Mouse (Mus musculus) forebrain, postnatal 0 days (tissue): Measurements from ENCODE around the gene Nfam1. TPM values are rescaled to one million over a fixed set of nuclear protein-coding genes. Genes with fewer than 3 reads are reported as not detected.

Experiments used
- ATAC-seq: fragments of 200-750 bp; cut with Nextera tagmentation; 2 replicates; pipeline ENCODE4 v1.8.0; 2017; ENCODE audit warnings: mild to moderate bottlenecking, moderate library complexity
- DNase-seq: peaks from one replicate; pipeline ENCODE4 v3.0.0-alpha.2; 2015
- H3K27ac ChIP-seq: fragments of 300-500 bp; sonication (generic); 2 replicates; pipeline ENCODE4 v1.5.1; 2014; ENCODE audit warnings: low read depth, mild to moderate bottlenecking, antibody characterized with exemption, low read length, moderate library complexity, mixed read lengths
- H3K27me3 ChIP-seq: fragments of 300-500 bp; sonication (generic); 2 replicates; pipeline ENCODE4 v1.6.1; 2014; ENCODE audit warnings: mild to moderate bottlenecking, low read length, mixed read lengths; ENCODE audit not compliant: insufficient read depth
- H3K36me3 ChIP-seq: fragments of 300-500 bp; sonication (generic); 2 replicates; pipeline ENCODE4 v1.6.1; 2014; ENCODE audit warnings: mild to moderate bottlenecking, moderate library complexity; ENCODE audit not compliant: insufficient read depth
- H3K4me1 ChIP-seq: fragments of 300-500 bp; sonication (generic); 2 replicates; pipeline ENCODE4 v1.6.1; 2014; ENCODE audit warnings: antibody characterized with exemption; ENCODE audit not compliant: insufficient read depth
- H3K4me2 ChIP-seq: fragments of 300-500 bp; sonication (generic); 2 replicates; pipeline ENCODE4 v1.6.1; 2014; ENCODE audit warnings: low read depth, mild to moderate bottlenecking, moderate library complexity
- H3K4me3 ChIP-seq: fragments of 300-500 bp; sonication (generic); 2 replicates; pipeline ENCODE4 v1.5.1; 2014; ENCODE audit warnings: low read depth, low read length, mixed read lengths
- H3K9ac ChIP-seq: fragments of 300-500 bp; sonication (generic); 2 replicates; pipeline ENCODE4 v1.6.1; 2014; ENCODE audit warnings: mild to moderate bottlenecking
- H3K9me3 ChIP-seq: fragments of 300-500 bp; sonication (generic); 2 replicates; pipeline ENCODE4 v1.6.1; 2016; ENCODE audit warnings: low read length
- CTCF ChIP-seq: sonication (generic); IDR thresholded peaks from 2 replicates; pipeline ENCODE4 v1.5.1; 2016; ENCODE audit warnings: antibody characterized with exemption, control low read depth, low read depth
- WGBS: fragments of 180-500 bp; shearing (Covaris S2); extraction: QIAGEN DNeasy Blood & Tissue Kit; methylation state at CpG from one replicate; pipeline ENCODE4 v1.1.7; 2014; 5-methylcytosine and 5-hydroxymethylcytosine counted together
- microRNA-seq, 2 experiments: library from miRNA; unstranded; fragments of <30 nt; microRNA quantifications; one replicate each; pipeline ENCODE4; 2016
- polyA plus RNA-seq: library from polyadenylated mRNA; unstranded; fragments of >200 nt; fragmentation: Nextera tagmentation; extraction: Ambion mirVana; gene quantifications from 2 replicates; pipeline ENCODE4 v1.2.1, GENCODE M21; 2015
- total RNA-seq: library from RNA; depleted of rRNA; stranded (reverse); fragments of >200 nt; gene quantifications from 2 replicates; pipeline ENCODE4 v1.2.3, GENCODE M21; 2014; rRNA removed

Gene Nfam1
- total and polyA plus RNA-seq, 2 experiments from 2014 or later, result 1.8 to 2.9 TPM

DNA sequence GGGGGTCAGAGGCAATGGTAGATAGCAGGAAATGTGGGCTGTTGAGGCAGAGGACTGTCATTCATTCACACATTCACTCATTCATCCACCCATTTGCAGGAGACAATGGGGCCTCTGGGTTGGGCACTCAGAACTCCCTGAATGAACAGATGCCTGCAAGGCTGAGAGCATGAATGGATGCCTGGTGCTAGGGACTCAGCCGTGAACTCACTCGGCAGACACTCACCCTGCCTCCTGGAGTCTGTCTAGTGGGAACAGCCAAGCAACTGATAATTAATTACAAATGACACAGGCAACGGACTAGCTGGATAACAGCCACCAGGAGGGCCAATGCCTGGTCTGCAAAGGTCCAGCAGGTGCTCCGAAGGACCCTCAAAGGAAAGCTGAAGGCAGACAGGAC lies 80.0 kb downstream of the Nfam1 start:
- no peak for ATAC-seq

DNA sequence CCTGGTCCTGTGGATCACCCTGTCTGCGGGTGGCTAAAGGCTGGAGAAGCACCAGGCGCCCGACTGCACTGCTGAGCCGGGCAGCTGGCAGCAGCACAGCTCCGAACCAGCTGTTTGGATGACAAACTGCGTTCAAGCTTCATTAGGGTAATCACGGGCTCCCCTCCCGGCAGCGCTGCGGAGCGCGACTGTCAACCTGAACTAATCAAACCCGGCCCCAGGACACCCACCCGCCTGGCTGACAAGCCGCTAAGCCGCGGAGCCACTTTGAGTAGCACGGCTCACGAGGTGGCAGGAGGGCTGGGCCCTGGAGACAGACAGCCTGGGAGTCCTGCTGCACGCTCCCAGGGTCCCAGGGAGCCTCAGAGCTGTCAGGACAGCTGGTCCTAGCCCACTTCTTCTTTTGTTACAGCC lies 80.8 kb downstream of the Nfam1 start:
- DNase-seq, result peak; percentile 71
- Histone ChIP-seq H3K9ac (no peak overlapping the region), H3K27me3 (no peaks in the 10 kb centered on the region), H3K4me1 (peaks cover 11% of the 10 kb centered on the region; the same call in 1 of the 2 replicates), H3K4me2 (peak overlapping the region; percentile 8; the same call in 1 of the 2 replicates), H3K9me3 (no peaks in the 10 kb centered on the region), H3K36me3 (peaks cover 8% of the 10 kb centered on the region; the same call in 1 of the 2 replicates), H3K4me3 (no peak overlapping the region), H3K27ac (no peak overlapping the region)
- peak; percentile 31; the same call in 1 of the 2 replicates for TF ChIP-seq CTCF
- peak; percentile 67 for ATAC-seq
- WGBS, result 7% methylated on average over 20 of the region's 20 CpGs

More for the DNA sequence above, 80.0 kb downstream of the Nfam1 start:
- no peak for DNase-seq
- no peak for TF ChIP-seq CTCF
- H3K4me1 ChIP-seq, result peaks cover 11% of the 10 kb centered on the region; the same call in 1 of the 2 replicates
- H3K4me3 ChIP-seq, result no peak overlapping the region
- H3K9ac ChIP-seq, result no peak overlapping the region
- H3K36me3 ChIP-seq, result peaks cover 8% of the 10 kb centered on the region; the same call in 1 of the 2 replicates
- H3K9me3 ChIP-seq, result no peaks in the 10 kb centered on the region
- WGBS, result 15% methylated on average over 4 of the region's 4 CpGs
- H3K27me3 ChIP-seq, result no peaks in the 10 kb centered on the region
- H3K4me2 ChIP-seq, result no peak overlapping the region
- no peak overlapping the region for H3K27ac ChIP-seq

DNA sequence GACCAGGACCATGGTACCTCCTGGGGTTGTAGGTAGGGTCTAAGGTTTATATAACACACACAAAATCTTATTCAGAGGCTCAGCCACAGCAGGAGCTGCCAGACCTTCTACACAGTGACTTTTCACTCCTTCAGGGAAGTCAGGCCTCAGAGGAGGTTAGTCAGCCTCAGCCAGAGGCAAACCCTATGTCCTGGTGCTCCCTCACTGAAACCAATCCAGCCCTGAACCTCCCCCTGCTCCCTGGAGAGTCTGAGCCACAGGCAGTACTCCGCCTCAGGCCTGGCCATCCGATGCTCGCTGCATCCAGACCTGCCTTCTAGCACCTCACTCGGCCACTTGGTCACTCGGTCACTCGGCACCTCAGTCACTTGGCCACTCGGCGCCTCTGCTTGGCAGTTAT lies 82.9 kb downstream of the Nfam1 start:
- peaks cover 7% of the 10 kb centered on the region; the same call in 1 of the 2 replicates for H3K36me3 ChIP-seq
- H3K9me3 ChIP-seq, result no peaks in the 10 kb centered on the region
- H3K27ac ChIP-seq, result no peak overlapping the region
- H3K4me1 ChIP-seq, result peaks cover 11% of the 10 kb centered on the region; the same call in 1 of the 2 replicates
- no peak overlapping the region for H3K4me2 ChIP-seq
- no peaks in the 10 kb centered on the region for H3K27me3 ChIP-seq
- TF ChIP-seq CTCF, result no peak
- no peak overlapping the region for H3K9ac ChIP-seq
- no peak overlapping the region for H3K4me3 ChIP-seq
- no peak for DNase-seq
- 80% methylated on average over 8 of the region's 8 CpGs for WGBS
- no peak for ATAC-seq

DNA sequence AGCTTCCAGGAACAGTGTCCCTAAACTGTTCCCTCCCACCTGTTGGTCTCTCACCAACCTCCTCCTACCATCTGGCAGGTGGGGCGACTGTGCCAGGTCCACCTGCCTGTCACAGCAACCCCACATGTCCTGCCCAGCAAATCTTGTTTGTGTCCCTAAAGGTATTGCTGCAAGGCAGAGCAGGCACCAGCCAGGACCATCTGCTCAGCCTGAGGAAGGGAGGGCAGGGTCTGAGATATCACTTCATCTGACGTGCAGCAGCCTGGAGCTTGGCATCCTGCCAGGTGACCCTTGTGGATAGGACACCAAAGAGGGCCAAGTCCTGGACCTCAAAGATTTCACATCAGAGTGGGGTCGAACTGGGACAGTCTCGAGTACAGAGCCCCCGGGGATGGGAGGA lies 85.7 kb downstream of the Nfam1 start:
- no peak for DNase-seq
- no peak for ATAC-seq
- WGBS, result 65% methylated on average over 5 of the region's 5 CpGs
- no peak overlapping the region for H3K27ac ChIP-seq
- H3K4me2 ChIP-seq, result no peak overlapping the region
- H3K36me3 ChIP-seq, result no peaks in the 10 kb centered on the region; the same call in 1 of the 2 replicates
- H3K9ac ChIP-seq, result no peak overlapping the region
- TF ChIP-seq CTCF, result no peak
- H3K9me3 ChIP-seq, result no peaks in the 10 kb centered on the region
- H3K4me3 ChIP-seq, result no peak overlapping the region
- peaks cover 9% of the 10 kb centered on the region for H3K4me1 ChIP-seq
- H3K27me3 ChIP-seq, result no peaks in the 10 kb centered on the region

- Histone ChIP-seq H3K27me3 (no peaks in the 10 kb centered on the region), H3K4me1 (peaks cover 19% of the 10 kb centered on the region), H3K9me3 (no peaks in the 10 kb centered on the region), H3K27ac (no peak overlapping the region), H3K36me3 (no peaks in the 10 kb centered on the region; the same call in 1 of the 2 replicates), H3K4me3 (no peak overlapping the region), H3K9ac (no peak overlapping the region), H3K4me2 (no peak overlapping the region)
- WGBS, result 83% methylated on average over 9 of the region's 9 CpGs
- no peak for TF ChIP-seq CTCF
- ATAC-seq (no peak), DNase-seq (no peak)
Observed at GRCm38 (mm10) chr15:82944479-82945195, 88.5 kb downstream of the Nfam1 start.

Small RNAs within 50 kb of the gene (microRNA-seq; reads per million reads assigned to microRNA genes)
- gene Mir3080, result 17.4 to 21.8 reads per million in 2 experiments

Other genes starting within 250 kb of the Nfam1 start
- gene Cyp2d26, start 239.0 kb downstream of the Nfam1 start, total RNA-seq, result 0.08 TPM in 1 of 2 replicates, not detected in the other
- not detected in 2 replicates for gene Cyp2d26, start 239.0 kb downstream of the Nfam1 start, polyA plus RNA-seq
- gene Tcf20, start 45.4 kb downstream of the Nfam1 start, total RNA-seq, result 120 and 150 TPM in 2 replicates
- 10.3 and 12.2 TPM in 2 replicates for gene Tcf20, start 45.4 kb downstream of the Nfam1 start, polyA plus RNA-seq
- 7.2 and 11.9 TPM in 2 replicates for gene Serhl, start 56.2 kb upstream of the Nfam1 start, total RNA-seq
- gene Serhl, start 56.2 kb upstream of the Nfam1 start, polyA plus RNA-seq, result 39.1 and 42.6 TPM in 2 replicates
- 104 and 122 TPM in 2 replicates for gene Rrp7a, start 89.5 kb upstream of the Nfam1 start, total RNA-seq
- 89.5 and 94.9 TPM in 2 replicates for gene Rrp7a, start 89.5 kb upstream of the Nfam1 start, polyA plus RNA-seq
- 86.6 and 100 TPM in 2 replicates for gene Poldip3, start 116.1 kb upstream of the Nfam1 start, total RNA-seq
- gene Poldip3, start 116.1 kb upstream of the Nfam1 start, polyA plus RNA-seq, result 95.9 and 103 TPM in 2 replicates
- 81.2 and 92.5 TPM in 2 replicates for gene Cyb5r3, start 139.3 kb upstream of the Nfam1 start, total RNA-seq
- gene Cyb5r3, start 139.3 kb upstream of the Nfam1 start, polyA plus RNA-seq, result 88.3 and 149 TPM in 2 replicates
- 3.3 and 11.6 TPM in 2 replicates for gene A4galt, start 218.5 kb upstream of the Nfam1 start, total RNA-seq
- gene A4galt, start 218.5 kb upstream of the Nfam1 start, polyA plus RNA-seq, result 3.7 and 4.9 TPM in 2 replicates